Mouse (Mus musculus) spleen, embryonic (tissue): ENCODE measurements around the gene Mllt10.

Source experiments
- CTCF ChIA-PET: fragments of 350-600 bp; sonication (Branson Sonifier 250); formaldehyde crosslinking; loops from one replicate; lab custom pipeline; 2022; lab: Charles Lee

The Mllt10 gene

GRCm38 (mm10) chr2:18033166-18034108 lies 21.6 kb upstream of the Mllt10 start:
- CTCF ChIA-PET = interaction anchor here (0.6 to 0.7 kb wide), 3 partner anchors 66 to 933 kb away, joined by 3 to 4 read pairs (median 3); no protein-coding TSS in a partner anchor

GRCm38 (mm10) chr2:18034371-18035250 lies 20.4 kb upstream of the Mllt10 start:
- CTCF ChIA-PET = interaction anchor here (0.7 kb wide), 1 partner anchor 931 kb away, joined by 3 read pairs; no protein-coding TSS in a partner anchor

- CTCF ChIA-PET = interaction anchor here (0.6 to 1.3 kb wide), 2 partner anchors 10 to 11 kb away, joined by 4 to 12 read pairs; partner anchors contain the start of gene Skida1
These were observed 17.5 kb upstream of the Mllt10 start, which contains the start of gene A930004D18Rik for GRCm38 (mm10) chr2:18037491-18037890. Gene A930004D18Rik, minus strand, starts transcription at chr2:18037737.

GRCm38 (mm10) chr2:18038141-18038752 lies 16.8 kb upstream of the Mllt10 start:
- CTCF ChIA-PET = interaction anchor here (1.3 kb wide), 1 partner anchor 10 kb away, joined by 4 read pairs; no protein-coding TSS in a partner anchor

- CTCF ChIA-PET = no interaction called here
These were observed 16.1 kb upstream of the Mllt10 start for GRCm38 (mm10) chr2:18038895-18039371.

GRCm38 (mm10) chr2:18039566-18040290 lies 15.3 kb upstream of the Mllt10 start:
- CTCF ChIA-PET = interaction anchor here (0.6 kb wide), 1 partner anchor 121 kb away, joined by 4 read pairs; no protein-coding TSS in a partner anchor

- CTCF ChIA-PET = no interaction called here
These were observed 14.5 kb upstream of the Mllt10 start for GRCm38 (mm10) chr2:18040347-18041160.

- CTCF ChIA-PET = no interaction called here
These were observed 13.7 kb upstream of the Mllt10 start for GRCm38 (mm10) chr2:18041199-18041885.

- CTCF ChIA-PET = interaction anchor here (0.7 kb wide), 1 partner anchor 138 kb away, joined by 5 read pairs; no protein-coding TSS in a partner anchor
These were observed 9.8 kb upstream of the Mllt10 start for GRCm38 (mm10) chr2:18045143-18045780.

GRCm38 (mm10) chr2:18045781-18046181 lies 9.3 kb upstream of the Mllt10 start:
- CTCF ChIA-PET = no interaction called here

- CTCF ChIA-PET = interaction anchor here (1.0 to 1.3 kb wide), 2 partner anchors 19 to 25 kb away, joined by 3 read pairs; no protein-coding TSS in a partner anchor
These were observed 8.9 kb upstream of the Mllt10 start for GRCm38 (mm10) chr2:18046186-18046585.

- CTCF ChIA-PET = interaction anchor here (0.6 to 1.3 kb wide), 3 partner anchors 19 to 37 kb away, joined by 3 read pairs; no protein-coding TSS in a partner anchor
These were observed 8.0 kb upstream of the Mllt10 start for GRCm38 (mm10) chr2:18046758-18047645.

- CTCF ChIA-PET = interaction anchor here (0.6 to 1.7 kb wide), 3 partner anchors 17 to 158 kb away, joined by 3 to 7 read pairs (median 5); no protein-coding TSS in a partner anchor
These were observed 7.2 kb upstream of the Mllt10 start for GRCm38 (mm10) chr2:18047646-18048452.

- CTCF ChIA-PET = interaction anchor here (0.6 to 1.7 kb wide), 6 partner anchors 11 to 1276 kb away, joined by 3 to 12 read pairs (median 6); no protein-coding TSS in a partner anchor
These were observed 6.5 kb upstream of the Mllt10 start, which contains the start of gene Skida1 for GRCm38 (mm10) chr2:18048453-18049075. Gene Skida1, minus strand, starts transcription at chr2:18049051.

- CTCF ChIA-PET = interaction anchor here (0.6 to 1.7 kb wide), 4 partner anchors 18 to 1276 kb away, joined by 3 to 6 read pairs (median 6); no protein-coding TSS in a partner anchor
These were observed 5.7 kb upstream of the Mllt10 start for GRCm38 (mm10) chr2:18049279-18049821.
